ENCODE assay signal across 17 mouse cellular contexts in the genomic region with DNA sequence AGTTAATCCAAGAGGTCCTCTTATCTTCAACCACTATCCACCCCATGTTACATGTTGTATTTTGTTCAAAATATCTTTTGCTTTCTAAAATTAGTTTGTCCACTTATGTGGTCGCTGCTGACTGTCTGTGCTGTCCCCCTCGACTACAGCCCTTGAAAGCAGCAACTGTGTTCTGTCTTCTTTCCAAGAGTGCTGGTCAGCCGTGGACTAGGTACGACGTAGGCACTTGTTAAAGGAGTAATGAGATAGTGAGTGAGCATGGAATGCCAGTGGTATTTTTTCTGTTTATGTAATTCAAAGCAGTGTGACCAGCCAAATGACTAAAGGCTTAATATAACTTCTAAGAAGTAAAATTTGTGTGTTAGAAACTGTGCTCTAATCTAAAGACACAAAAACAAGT.
"Had no signal": no experiment of that assay in that cellular context is flagged by ENCODE, and none has a peak within 500 bp of the region (broad histone marks: within the 10 kb centered on the region; RNA-seq: fewer than 3 reads in every experiment).

No protein-coding gene starts in this region.

- H3K9me3 ChIP-seq: lung, embryonic 15.5 days; megakaryocyte, embryonic 14.5 days; midbrain, embryonic 13.5 days; midbrain, embryonic 15.5 days; neural tube, embryonic 12.5 days; stomach, embryonic 15.5 days had no signal

- H3K27me3 ChIP-seq: lung, embryonic 15.5 days; megakaryocyte, embryonic 14.5 days; midbrain, embryonic 13.5 days; midbrain, embryonic 15.5 days; neural tube, embryonic 12.5 days; stomach, embryonic 15.5 days had no signal

- ATAC-seq: lung, postnatal 0 days; midbrain, embryonic 13.5 days; midbrain, embryonic 15.5 days had no signal

- H3K36me3 ChIP-seq: midbrain, embryonic 13.5 days; midbrain, embryonic 15.5 days; neural tube, embryonic 12.5 days had no signal

- H3K4me2 ChIP-seq: lung, embryonic 15.5 days; midbrain, embryonic 11.5 days; midbrain, embryonic 13.5 days; midbrain, embryonic 15.5 days; neural tube, embryonic 12.5 days; stomach, embryonic 15.5 days had no signal

- H3K27ac ChIP-seq: lung, embryonic 15.5 days; macrophage; midbrain, embryonic 13.5 days; midbrain, embryonic 15.5 days; neural tube, embryonic 12.5 days; stomach, embryonic 15.5 days; stomach, postnatal 0 days had no signal

- H3K4me3 ChIP-seq: lung, embryonic 15.5 days; megakaryocyte, embryonic 14.5 days; midbrain, embryonic 13.5 days; midbrain, embryonic 15.5 days; neural tube, embryonic 12.5 days; stomach, embryonic 15.5 days had no signal

- H3K9ac ChIP-seq: lung, embryonic 15.5 days; midbrain, embryonic 13.5 days; midbrain, embryonic 15.5 days; neural tube, embryonic 12.5 days; stomach, embryonic 15.5 days had no signal

- H3K4me1 ChIP-seq: lung, embryonic 15.5 days; megakaryocyte, embryonic 14.5 days; midbrain, embryonic 13.5 days; midbrain, embryonic 15.5 days; neural tube, embryonic 12.5 days; stomach, embryonic 15.5 days had no signal

- DNase-seq: lung, adult 2 months; lung, postnatal 14 days; lung, postnatal 36 days; right cerebral cortex, postnatal 14 days; thymus, adult 2 months; thymus, postnatal 25 days; thymus, postnatal 4 days had no signal
